Mouse (Mus musculus): ENCODE data around the gene Cdipt.

- TF ChIP-seq POLR2A (IDR thresholded peaks at IDR 0.05; ENCODE audit: low read depth, low read length), result no peak
- TF ChIP-seq CTCF (IDR thresholded peaks at IDR 0.05; ENCODE audit: borderline replicate concordance, insufficient read depth, low read length), result no peak
Observed at GRCm38 (mm10) chr7:126999568-126999967, 23.9 kb downstream of the Cdipt start.
